Mouse (Mus musculus): ENCODE data around the gene Dnaaf5.

DNA sequence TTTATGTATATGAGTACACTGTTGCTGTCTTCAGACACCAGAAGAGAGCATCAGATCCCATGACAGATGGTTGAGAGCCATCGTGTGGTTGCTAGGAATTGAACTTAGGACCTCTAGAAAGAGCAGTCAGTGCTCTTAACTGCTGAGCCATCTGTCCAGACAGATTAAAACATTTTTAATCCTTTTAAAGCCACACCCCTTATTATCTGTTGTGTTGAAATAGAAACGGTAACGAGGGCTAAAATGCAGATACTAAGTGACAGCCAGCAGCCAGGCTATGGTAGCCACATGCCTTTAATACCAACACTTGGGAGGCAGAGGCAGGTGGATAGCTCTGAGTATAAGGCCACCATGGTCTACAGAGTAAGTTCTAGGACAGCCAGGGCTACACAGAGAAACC, 82.1 kb downstream of the Dnaaf5 start:
- TF ChIP-seq GATA1 (IDR thresholded peaks at IDR 0.05; ENCODE audit: borderline replicate concordance, low read length) (no peak), FLI1 (IDR thresholded peaks at IDR 0.05; ENCODE audit: low read length) (no peak)

All from megakaryocyte, embryonic 14.5 days (primary cell).